Mouse (Mus musculus): ENCODE results near the gene Nox3.

Gene Nox3

DNA sequence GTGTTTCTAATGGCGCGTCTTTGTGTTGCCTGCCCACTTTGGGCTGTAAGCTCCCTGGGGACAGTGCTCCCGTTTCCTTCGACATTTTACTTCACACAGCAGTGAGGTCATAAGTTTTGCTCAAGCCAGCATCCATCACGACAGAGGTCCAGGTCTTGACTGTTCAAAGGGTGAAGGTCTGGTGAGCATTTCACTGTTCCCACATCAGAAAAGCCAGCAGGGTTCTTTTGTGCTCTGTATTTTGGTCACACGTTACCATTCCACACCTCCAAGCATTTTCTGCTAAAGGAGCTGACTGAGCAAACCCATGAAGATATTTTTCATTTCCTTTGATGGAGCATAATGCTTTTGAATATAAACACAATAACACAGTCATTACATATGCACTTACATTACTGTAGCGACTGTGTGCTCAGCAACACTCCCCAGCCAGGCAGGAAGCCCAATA, 85.7 kb downstream of the Nox3 start:
- no peak for DNase-seq (ENCODE audit: low spot score in 2 of 2)

DNA sequence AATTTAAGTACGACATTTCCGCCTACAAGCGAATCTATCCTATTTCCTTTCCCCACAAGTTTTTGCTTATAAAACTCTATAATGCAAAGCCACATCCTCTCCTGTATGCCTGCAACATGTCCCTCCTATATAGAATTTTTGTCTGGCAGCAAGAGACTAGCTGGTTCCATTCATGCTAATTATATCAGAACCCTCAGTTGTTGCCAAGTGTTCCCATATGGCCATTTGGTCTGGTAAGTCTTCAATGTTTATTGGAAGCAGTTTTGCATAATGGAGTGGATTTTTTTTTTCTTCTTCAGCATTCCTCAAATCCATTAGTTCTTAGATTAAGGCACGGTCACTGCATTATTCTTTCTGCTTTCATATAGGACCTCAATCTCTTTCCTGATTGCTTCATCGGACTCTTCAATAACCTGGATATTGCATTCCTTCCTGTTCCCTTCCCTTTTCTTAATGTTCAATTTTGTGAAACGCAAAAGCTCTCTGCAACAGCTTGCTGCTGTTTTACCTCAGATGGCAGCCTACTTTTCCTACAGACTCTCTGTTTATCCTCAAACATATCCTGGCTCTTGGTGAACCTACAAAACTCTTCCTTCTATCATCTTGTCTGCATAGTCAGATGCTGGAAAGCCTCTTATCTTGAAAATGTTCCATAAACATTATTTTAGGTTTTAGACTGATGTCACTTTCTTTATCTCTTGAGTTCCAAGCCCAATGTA, 92.9 kb downstream of the Nox3 start:
- peak in 1 of 2 experiments; percentile 40 for DNase-seq (ENCODE audit: low spot score in 2 of 2)

GRCm38 (mm10) chr17:3598393-3598792, 97.7 kb downstream of the Nox3 start:
- DNase-seq (ENCODE audit: low spot score in 2 of 2): no peak

- no peak for DNase-seq (ENCODE audit: low spot score in 2 of 2)
Measured at GRCm38 (mm10) chr17:3597866-3598265, 98.2 kb downstream of the Nox3 start.

DNA sequence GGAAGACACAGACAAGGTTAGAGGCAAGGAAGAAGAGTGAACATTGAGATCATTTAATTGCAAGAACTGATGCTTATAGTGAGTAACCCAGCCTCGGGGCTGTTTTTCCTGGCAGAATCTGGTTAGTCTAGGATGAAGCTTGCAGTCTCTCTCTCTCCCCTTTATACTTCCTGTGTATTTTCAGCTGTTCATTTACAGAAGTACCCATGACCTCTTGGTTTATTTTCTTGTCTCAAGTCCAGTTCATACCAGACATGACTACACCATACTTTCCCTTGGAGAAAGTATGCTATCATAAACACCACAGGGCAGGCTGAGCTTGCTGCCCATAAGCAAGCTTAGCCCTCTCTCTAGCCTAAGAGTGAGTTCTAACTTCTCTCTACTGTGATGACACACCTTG, 98.9 kb downstream of the Nox3 start:
- DNase-seq (ENCODE audit: low spot score in 2 of 2): no peak
